11 mouse cellular contexts compared by ENCODE assay signal in the genomic region with DNA sequence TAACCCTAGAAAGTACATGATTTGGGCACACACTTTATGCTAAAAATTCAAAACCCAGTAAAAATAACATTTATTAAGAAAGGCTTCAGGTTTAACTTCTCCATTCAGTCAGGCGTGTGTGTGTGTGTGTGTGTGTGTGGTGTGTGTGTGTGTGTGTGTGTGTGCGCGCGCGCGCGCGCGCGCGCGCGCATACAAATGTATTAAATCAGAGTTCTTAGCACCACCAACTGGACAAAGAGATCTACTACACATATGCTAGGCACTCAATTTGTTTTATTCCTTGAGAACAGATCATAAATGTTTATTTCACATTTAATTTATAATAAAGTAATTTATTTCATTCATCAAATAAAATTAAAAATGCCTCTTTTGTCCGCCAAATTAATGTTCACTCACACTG. TPM values are rescaled to one million over a fixed set of nuclear protein-coding genes. Genes with fewer than 3 reads are reported as not detected.
DNase-seq lines count a peak whose midpoint lies in the region; ATAC-seq and TF ChIP-seq lines count a peak whose summit lies in the region.
"Had no signal": no experiment of that assay in that cellular context is flagged by ENCODE, and none has a peak within 500 bp of the region (broad histone marks: within the 10 kb centered on the region; RNA-seq: fewer than 3 reads in every experiment).

No protein-coding gene starts in this region.

- TF ChIP-seq CTCF in kidney, adult 2 months (conservative IDR thresholded peaks at IDR 0.05; ENCODE audit: insufficient read depth, insufficient read length, low read depth, low read length), result no peak

- H3K9me3 ChIP-seq in kidney, embryonic 16.5 days (ENCODE audit: low read length), result no peaks in the 10 kb centered on the region
- H3K9me3 ChIP-seq in neural tube, embryonic 11.5 days (ENCODE audit: control insufficient read depth, low read length), result no peaks in the 10 kb centered on the region
- H3K9me3 ChIP-seq in neural tube, embryonic 15.5 days (replicated peaks), result no peaks in the 10 kb centered on the region

- no peak for ATAC-seq in kidney, embryonic 16.5 days (ENCODE audit: low FRiP score, low TSS enrichment)
- ATAC-seq in neural tube, embryonic 11.5 days (ENCODE audit: insufficient read depth, low FRiP score, low TSS enrichment), result no peak
- no peak for ATAC-seq in neural tube, embryonic 15.5 days (ENCODE audit: low FRiP score)
- ATAC-seq in inflammation-experienced regulatory T-cells, adult 6 months, result no peak
- ATAC-seq: intestine, embryonic 16.5 days had no signal

- intact Hi-C loops in heart, postnatal 25 days (cut with DNase I), result loop anchor here (10.0 kb wide), 2 partner anchors 284 to 444 kb away; no protein-coding TSS in a partner anchor

- DNase-seq in kidney, adult 2 months, result peak; percentile 28
- peak; percentile 31 for DNase-seq in neural tube, embryonic 11.5 days (ENCODE audit: low spot score)
- DNase-seq in adipocyte (ENCODE audit: low spot score), result peak; percentile 63
- peak; percentile 12 for DNase-seq in skeletal muscle tissue, adult 2 months (ENCODE audit: low read depth, low spot score)
- no peak for DNase-seq in heart, postnatal 25 days (ENCODE audit: low spot score)
- DNase-seq: adrenal gland, postnatal 25 days had no signal

- no peak overlapping the region for H3K27ac ChIP-seq in kidney, adult 2 months (ENCODE audit: insufficient read depth, low read depth, low read length)
- H3K27ac ChIP-seq in kidney, embryonic 16.5 days (ENCODE audit: low read length), result no peak overlapping the region
- H3K27ac ChIP-seq in neural tube, embryonic 11.5 days (ENCODE audit: low read depth, low read length), result no peak overlapping the region
- no peak overlapping the region for H3K27ac ChIP-seq in neural tube, embryonic 15.5 days (replicated peaks)

- no peak for TF ChIP-seq POLR2A in kidney, adult 2 months (IDR thresholded peaks at IDR 0.05; ENCODE audit: low read depth, low read length)

- no peak overlapping the region for H3K9ac ChIP-seq in kidney, embryonic 16.5 days (replicated peaks; ENCODE audit: low read length)
- H3K9ac ChIP-seq in neural tube, embryonic 11.5 days (ENCODE audit: low read length), result no peak overlapping the region
- no peak overlapping the region for H3K9ac ChIP-seq in neural tube, embryonic 15.5 days (replicated peaks)

- no peak overlapping the region for H3K4me3 ChIP-seq in kidney, adult 2 months (ENCODE audit: insufficient read depth, low read depth, low read length)
- H3K4me3 ChIP-seq in kidney, embryonic 16.5 days (ENCODE audit: low read length), result no peak overlapping the region
- no peak overlapping the region for H3K4me3 ChIP-seq in neural tube, embryonic 11.5 days (ENCODE audit: low read depth, low read length)
- no peak overlapping the region for H3K4me3 ChIP-seq in neural tube, embryonic 15.5 days (replicated peaks)
- H3K4me3 ChIP-seq: erythroblast, embryonic 14.5 days had no signal

- H3K4me2 ChIP-seq in kidney, embryonic 16.5 days (replicated peaks; ENCODE audit: low read depth, low read length), result no peak overlapping the region
- no peak overlapping the region for H3K4me2 ChIP-seq in neural tube, embryonic 11.5 days (ENCODE audit: low read depth)
- H3K4me2 ChIP-seq in neural tube, embryonic 15.5 days, result no peak overlapping the region

- WGBS in kidney, adult 2 months, result 83% methylated on average over 14 of the region's 14 CpGs
- 78% methylated on average over 9 of the region's 14 CpGs for WGBS in kidney, embryonic 16.5 days
- 93% methylated on average over 14 of the region's 14 CpGs for WGBS in neural tube, embryonic 11.5 days
- 68% methylated on average over 14 of the region's 14 CpGs for WGBS in neural tube, embryonic 15.5 days

- H3K36me3 ChIP-seq in kidney, adult 2 months (ENCODE audit: control insufficient read depth, insufficient read depth, low read length), result no peaks in the 10 kb centered on the region
- H3K36me3 ChIP-seq in kidney, embryonic 16.5 days (ENCODE audit: insufficient read depth, low read length), result no peaks in the 10 kb centered on the region
- H3K36me3 ChIP-seq in neural tube, embryonic 11.5 days (ENCODE audit: control insufficient read depth, insufficient read depth, low read length), result no peaks in the 10 kb centered on the region
- H3K36me3 ChIP-seq in neural tube, embryonic 15.5 days, result no peaks in the 10 kb centered on the region

- no peaks in the 10 kb centered on the region for H3K4me1 ChIP-seq in kidney, adult 2 months (ENCODE audit: control insufficient read depth, insufficient read depth, low read length)
- H3K4me1 ChIP-seq in kidney, embryonic 16.5 days (ENCODE audit: insufficient read depth, low read length), result peaks cover 12% of the 10 kb centered on the region; the same call in 1 of the 2 replicates
- peaks cover 8% of the 10 kb centered on the region for H3K4me1 ChIP-seq in neural tube, embryonic 11.5 days (ENCODE audit: control insufficient read depth, insufficient read depth, low read length)
- H3K4me1 ChIP-seq in neural tube, embryonic 15.5 days, result peaks cover 18% of the 10 kb centered on the region

- H3K27me3 ChIP-seq in kidney, adult 2 months (replicated peaks; ENCODE audit: control insufficient read depth, insufficient read depth, low read length), result no peaks in the 10 kb centered on the region
- H3K27me3 ChIP-seq in kidney, embryonic 16.5 days (ENCODE audit: insufficient read depth, low read length), result no peaks in the 10 kb centered on the region
- no peaks in the 10 kb centered on the region for H3K27me3 ChIP-seq in neural tube, embryonic 11.5 days (ENCODE audit: control insufficient read depth, insufficient read depth, low read length)
- no peaks in the 10 kb centered on the region for H3K27me3 ChIP-seq in neural tube, embryonic 15.5 days (replicated peaks)

RNA-seq across cellular contexts. Expression of a gene that starts 45.5 kb away (rescaled TPM):
- 0.24 and 0.25 TPM in 2 replicates for polyA plus RNA-seq in kidney, adult 2 months (2012; rRNA removed)
- 12.5 TPM in 2 replicates for polyA plus RNA-seq in kidney, embryonic 16.5 days (2015; fragmentation: Nextera tagmentation; extraction: Ambion mirVana)
- 17.1 and 18.6 TPM in 2 replicates for polyA plus RNA-seq in neural tube, embryonic 11.5 days (2014; fragmentation: Nextera tagmentation; extraction: Ambion mirVana)
- polyA plus RNA-seq in neural tube, embryonic 15.5 days (2015; fragmentation: Nextera tagmentation; extraction: Ambion mirVana), result 2.5 and 4.1 TPM in 2 replicates
- 1 to 10 TPM in 2 of 3 experiments, under 1 TPM in 1; 0.91 to 3.5 (median 1.4) TPM for polyA plus RNA-seq in inflammation-experienced regulatory T-cells, adult 6 months (2017; shearing (Covaris generic))
- under 1 TPM in 1 of 2 experiments, not detected in 1; 0.20 TPM for total RNA-seq in heart, postnatal 25 days (2021)

RNA-seq across cellular contexts. Expression of a gene that starts 45.6 kb away (rescaled TPM):
- 11.2 and 11.7 TPM in 2 replicates for polyA plus RNA-seq in kidney, adult 2 months (2012; rRNA removed)
- polyA plus RNA-seq in kidney, embryonic 16.5 days (2015; fragmentation: Nextera tagmentation; extraction: Ambion mirVana), result 61.7 and 66.4 TPM in 2 replicates
- polyA plus RNA-seq in neural tube, embryonic 11.5 days (2014; fragmentation: Nextera tagmentation; extraction: Ambion mirVana), result 76.2 and 77.3 TPM in 2 replicates
- polyA plus RNA-seq in neural tube, embryonic 15.5 days (2015; fragmentation: Nextera tagmentation; extraction: Ambion mirVana), result 43.7 and 45.0 TPM in 2 replicates
- polyA plus RNA-seq in inflammation-experienced regulatory T-cells, adult 6 months (2017; shearing (Covaris generic)), result 10 to 100 TPM; 18.1 to 25.6 (median 23.3) TPM
- 10 to 100 TPM in 1 of 2 experiments, 1 to 10 TPM in 1; 8.8 to 10.1 TPM for total RNA-seq in heart, postnatal 25 days (2021)
